Mouse (Mus musculus) heart, postnatal 10 days (tissue): ENCODE results near the gene Ormdl1. TPM values are rescaled to one million over a fixed set of nuclear protein-coding genes. Genes with fewer than 3 reads are reported as not detected.
"Not testable (repeated sequence)": the region's sequence is repeated elsewhere in the genome, so short reads cannot be mapped to it uniquely, and the experiment has no call there.

ENCODE experiments used
- DNase-seq, 2 experiments: peaks; one replicate each; pipeline ENCODE4 v3.0.0; 2021
- intact Hi-C: fragments of 180-260 bp; cut with DNase I; formaldehyde crosslinking; loops from one replicate; pipeline ENCODE4 v1.15.1; 2025
- total RNA-seq, 2 experiments: library from RNA; stranded (reverse); gene quantifications; 2 replicates each; pipeline ENCODE4 v1.2.3; 2021

Gene Ormdl1
- total RNA-seq: 1 to 10 TPM; 6.1 to 7.9 TPM

GRCm38 (mm10) chr1:53296581-53297383 lies at the start of gene Ormdl1, which contains the start of the genes Pms1 and Gm28778:
TSS of gene Ormdl1 (plus strand) at chr1:53297095.
TSS of gene Pms1 (minus strand) at chr1:53297018.
TSS of gene Gm28778 (plus strand) at chr1:53297111.
- intact Hi-C loops: loop anchor here (1.0 to 10.0 kb wide), 2 partner anchors 17 to 452 kb away; partner anchors contain the start of genes Hibch and Osgepl1
- peak; percentile 97 for DNase-seq

DNA sequence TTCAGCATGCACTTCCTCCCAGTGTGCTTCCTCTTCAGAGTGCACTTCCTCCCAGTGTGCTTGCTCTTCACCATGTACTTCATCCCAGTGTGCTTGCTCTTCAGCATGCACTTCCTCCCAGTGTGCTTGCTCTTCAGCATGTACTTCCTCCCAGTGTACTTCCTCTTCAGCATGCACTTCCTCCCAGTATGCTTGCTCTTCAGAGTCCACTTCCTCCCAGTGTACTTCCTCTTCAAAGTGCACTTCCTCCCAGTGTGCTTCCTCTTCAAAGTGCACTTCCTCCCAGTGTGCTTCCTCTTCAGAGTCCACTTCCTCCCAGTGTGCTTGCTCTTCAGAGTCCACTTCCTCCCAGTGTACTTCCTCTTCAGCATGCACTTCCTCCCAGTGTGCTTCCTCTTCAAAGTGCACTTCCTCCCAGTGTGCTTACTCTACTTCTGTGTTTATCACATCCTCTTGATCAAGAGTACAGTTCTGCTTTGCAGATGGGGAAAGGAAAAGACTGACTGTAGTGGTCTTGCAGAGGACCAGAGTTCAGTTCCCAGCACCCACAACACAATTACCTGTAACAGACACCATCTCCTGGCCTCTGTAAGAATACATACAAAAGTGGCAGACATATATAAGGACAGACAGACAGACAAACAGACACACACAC lies 31.8 kb upstream of the Ormdl1 start:
- intact Hi-C loops, DNase-seq: not testable (repeated sequence)

DNA sequence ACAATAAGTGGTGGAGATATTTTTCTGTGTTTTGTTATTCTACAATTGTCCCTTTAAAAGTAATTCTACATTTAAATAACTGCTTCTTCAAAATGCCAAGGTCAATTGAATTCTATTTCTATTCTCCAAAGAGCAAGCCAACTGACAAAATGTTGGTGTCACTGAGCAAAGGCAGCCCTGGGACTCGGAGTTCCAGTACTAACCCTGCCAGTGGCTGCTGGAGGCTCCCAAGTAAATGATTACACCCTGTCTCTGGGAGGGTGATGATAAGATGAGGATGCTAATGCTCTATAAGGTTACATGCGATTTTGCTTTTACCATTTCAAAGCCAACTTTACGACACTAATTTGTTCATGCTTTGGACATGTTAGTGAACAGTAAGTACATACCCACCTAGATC lies 27.0 kb upstream of the Ormdl1 start:
- DNase-seq: peak; percentile 15 to 19
- intact Hi-C loops: no loop called here

GRCm38 (mm10) chr1:53272646-53273045 lies 24.2 kb upstream of the Ormdl1 start:
- DNase-seq: peak; percentile 38 to 55

DNA sequence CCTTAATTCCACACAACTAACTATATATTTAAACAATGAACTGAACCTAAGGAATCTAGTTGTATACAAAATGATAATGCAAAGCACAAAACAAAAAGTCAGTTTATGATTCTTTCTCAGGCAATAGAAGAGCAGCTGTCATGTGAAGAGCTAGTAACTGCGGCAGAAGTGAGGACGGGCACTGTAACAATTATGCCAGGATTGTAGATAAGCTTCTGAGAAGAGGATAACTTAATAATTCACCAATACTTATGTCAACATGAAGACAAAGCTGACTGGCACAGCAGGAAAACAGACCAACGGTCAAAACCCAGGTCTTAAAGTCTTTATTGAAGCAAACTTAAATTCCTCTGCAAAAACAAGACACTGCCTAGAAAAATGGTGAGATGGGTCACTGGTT lies 5.7 kb upstream of the Ormdl1 start:
- DNase-seq: no peak
- intact Hi-C loops: loop anchor here (10.0 kb wide), 1 partner anchor 446 kb away; the partner anchor contains the start of gene Hibch

More at GRCm38 (mm10) chr1:53272646-53273045, 24.2 kb upstream of the Ormdl1 start:
- intact Hi-C loops: loop anchor here (1.0 kb wide), 1 partner anchor 219 kb away; no protein-coding TSS in a partner anchor

DNA sequence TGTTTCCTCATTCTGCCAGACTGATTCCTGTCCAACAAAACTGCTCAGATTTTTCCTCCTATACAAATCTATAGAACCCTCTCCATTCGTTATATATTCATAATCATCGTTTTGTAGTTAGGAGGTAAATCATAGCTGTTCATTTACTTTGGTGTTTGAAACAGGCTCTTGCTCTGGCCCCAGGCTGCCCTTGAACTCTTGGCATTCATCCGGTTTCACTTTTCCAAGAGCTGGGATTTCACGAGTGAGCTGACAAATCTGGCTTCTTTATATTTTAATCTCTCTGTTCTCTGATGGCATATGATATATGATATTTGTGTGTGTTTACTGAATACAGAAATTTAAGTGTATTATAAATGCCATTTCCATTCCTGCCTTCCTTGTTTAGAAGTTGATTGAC lies 3.6 kb downstream of the Ormdl1 start:
- DNase-seq: no peak
- intact Hi-C loops: no loop called here

DNA sequence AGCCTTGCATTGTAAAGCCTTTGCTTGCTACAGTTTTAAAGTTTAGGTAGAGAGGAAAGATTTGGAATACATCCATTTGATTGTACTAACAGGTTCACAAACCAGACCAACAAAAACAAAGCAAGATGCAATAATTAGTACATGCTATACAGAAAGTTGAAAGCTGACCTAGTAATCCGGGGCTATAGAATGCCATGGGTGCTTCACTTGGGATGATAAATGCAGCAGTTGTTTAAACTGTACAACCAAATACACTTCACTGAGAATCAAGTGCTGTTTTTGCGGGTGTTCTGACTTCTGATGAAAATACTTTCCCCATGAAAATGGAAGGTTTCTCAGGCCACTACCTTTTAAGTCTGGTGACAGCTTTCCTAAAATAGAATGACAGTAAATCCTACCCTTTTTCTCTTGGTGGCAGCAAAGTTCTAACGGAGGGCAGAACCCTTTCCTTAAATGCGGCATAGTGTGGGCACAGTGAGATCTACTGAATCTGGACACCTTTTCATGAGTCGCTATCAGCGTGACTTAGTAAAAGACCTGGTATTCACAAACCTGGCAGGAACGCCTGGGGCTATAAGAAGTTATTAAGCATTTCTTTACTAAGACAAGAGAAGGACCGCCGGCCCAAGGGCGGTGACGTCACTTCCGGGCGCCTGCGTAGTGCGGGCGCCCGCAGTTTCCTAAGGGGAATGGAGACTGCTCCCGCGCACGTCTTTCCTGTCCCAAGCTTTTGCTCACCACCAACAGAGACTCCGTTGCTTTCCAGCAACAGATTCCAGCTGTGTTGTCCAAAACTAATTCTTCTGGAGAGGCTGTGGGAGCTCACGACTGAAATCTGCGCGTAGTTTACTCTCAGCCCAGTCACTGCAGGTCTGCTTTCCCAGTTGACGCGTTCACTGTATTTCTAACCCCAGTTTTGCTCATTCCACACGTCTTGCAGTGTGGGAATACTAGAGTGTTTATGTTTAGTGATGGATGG lies 16.4 kb downstream of the Ormdl1 start, which contains the start of gene Osgepl1:
Osgepl1 (plus strand) TSS at position 636 of the 979 bp plus-strand sequence.
- intact Hi-C loops: loop anchor here (1.0 kb wide), 2 partner anchors 16 to 39 kb away; partner anchors contain the start of genes Asdurf, Asnsd1, Gm28551 and Gm28778
- DNase-seq: peak; percentile 89 to 90

- intact Hi-C loops: no loop called here
- DNase-seq: no peak
These were observed 24.9 kb downstream of the Ormdl1 start for GRCm38 (mm10) chr1:53321662-53322344.

DNA sequence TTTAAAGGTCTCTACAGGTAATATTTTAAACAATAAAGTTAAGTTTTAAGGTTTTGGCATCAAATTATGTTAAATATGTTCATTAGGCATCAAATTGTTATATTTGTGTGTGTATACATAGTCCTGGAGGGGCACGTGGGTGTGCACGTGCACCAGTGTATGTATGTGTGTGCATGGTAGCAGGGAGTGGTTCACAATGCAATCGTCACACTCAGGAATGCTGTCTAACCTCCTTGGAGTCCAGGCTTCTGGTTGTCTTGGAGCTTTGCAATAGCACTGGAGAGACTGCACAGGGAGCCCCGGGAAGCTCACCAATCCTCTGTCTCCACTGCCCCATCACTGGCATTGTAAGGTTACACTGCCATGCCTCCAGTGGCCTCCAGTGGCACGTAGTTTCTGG lies 26.4 kb downstream of the Ormdl1 start:
- intact Hi-C loops: no loop called here
- DNase-seq: no peak

GRCm38 (mm10) chr1:53324277-53324676 lies 27.4 kb downstream of the Ormdl1 start:
- intact Hi-C loops: no loop called here
- no peak for DNase-seq

DNA sequence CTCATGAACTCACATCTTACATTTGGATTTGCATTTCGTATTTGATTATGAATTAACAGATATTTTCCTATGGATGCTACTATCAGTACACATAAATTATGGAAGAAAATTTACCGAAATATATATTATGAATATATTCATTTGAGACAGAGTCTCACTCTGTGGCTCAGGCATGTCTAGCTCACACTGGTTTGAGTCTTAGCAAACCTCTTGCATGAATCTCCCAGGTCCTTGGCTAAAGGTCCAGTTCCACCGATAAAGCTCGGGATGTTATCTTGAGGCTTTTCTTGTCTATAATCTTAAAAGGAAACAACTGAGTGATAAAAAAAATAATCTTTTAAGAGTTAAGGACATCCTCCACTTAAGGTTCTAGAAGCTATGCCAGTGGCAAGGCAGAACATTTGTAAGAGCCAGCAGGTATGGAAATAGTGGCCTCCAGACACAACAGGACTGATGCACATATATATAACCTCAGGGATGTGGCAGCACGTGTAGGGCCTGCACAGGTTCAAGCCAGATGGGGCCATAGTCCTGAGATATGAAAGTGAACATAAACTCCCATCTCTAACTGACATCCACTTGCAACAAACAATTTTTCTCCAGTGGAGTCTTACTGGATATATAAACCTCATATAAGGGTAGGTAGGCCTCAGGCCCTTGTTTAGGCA lies 28.1 kb downstream of the Ormdl1 start:
- intact Hi-C loops: no loop called here
- DNase-seq: no peak

DNA sequence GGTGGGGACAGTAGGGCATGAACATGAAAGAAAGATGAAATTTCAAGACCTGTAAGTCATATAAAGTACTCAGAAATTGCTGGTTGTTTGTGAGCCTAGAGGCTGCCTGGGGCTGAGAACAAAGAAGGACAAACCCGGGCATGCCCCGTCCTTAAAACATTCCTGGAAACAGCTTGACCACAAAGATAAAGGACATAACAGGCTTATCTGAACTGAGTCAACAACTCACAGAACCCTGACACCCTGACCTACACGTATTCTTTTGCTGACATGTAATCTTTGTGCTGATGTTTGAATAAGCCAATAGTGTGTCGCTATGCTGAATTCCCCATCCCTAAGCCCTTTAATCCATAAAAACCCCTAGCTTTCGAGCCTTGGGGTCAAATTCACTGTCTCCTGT lies 36.6 kb downstream of the Ormdl1 start:
- intact Hi-C loops: not testable (repeated sequence)

DNA sequence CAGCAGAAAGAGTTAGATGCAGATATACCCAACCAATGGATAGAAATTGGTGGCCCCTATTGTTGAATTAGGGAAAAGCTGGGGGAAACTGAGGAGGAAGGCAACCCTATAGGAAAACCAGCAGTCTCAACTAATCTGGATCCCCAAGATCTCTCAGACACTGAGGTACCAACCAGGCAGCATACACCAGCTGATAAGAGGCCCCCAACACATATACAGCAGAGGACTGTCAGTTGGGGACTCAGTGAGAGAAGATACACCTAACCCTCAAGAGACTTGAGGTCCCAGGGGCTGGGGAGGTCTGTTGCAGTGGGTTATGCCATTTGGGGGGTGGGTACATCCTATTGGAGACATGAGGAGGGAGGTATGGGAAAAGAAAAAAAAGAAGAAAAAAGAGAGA lies 38.6 kb downstream of the Ormdl1 start:
- no peak for DNase-seq
- intact Hi-C loops: no loop called here

More for the DNA sequence above, 36.6 kb downstream of the Ormdl1 start:
- not testable (repeated sequence) for DNase-seq

DNA sequence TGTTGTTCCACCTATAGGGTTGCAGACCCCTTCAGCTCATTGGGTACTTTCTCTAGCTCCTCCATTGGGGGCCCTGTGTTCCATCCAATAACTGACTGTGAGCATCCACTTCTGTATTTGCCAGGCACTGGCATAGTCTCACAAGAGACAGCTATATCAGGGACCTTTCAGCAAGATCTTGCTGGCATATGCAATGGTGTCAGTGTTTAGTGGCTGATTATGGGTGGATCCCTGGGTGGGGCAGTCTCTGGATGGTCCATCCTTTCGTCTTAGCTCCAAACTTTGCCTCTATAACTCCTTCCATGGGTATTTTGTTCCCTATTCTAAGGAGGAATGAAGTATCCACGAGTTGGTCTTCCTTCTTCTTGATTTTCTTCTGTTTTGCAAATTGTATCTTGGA lies 40.5 kb downstream of the Ormdl1 start:
- intact Hi-C loops, DNase-seq: not testable (repeated sequence)

DNA sequence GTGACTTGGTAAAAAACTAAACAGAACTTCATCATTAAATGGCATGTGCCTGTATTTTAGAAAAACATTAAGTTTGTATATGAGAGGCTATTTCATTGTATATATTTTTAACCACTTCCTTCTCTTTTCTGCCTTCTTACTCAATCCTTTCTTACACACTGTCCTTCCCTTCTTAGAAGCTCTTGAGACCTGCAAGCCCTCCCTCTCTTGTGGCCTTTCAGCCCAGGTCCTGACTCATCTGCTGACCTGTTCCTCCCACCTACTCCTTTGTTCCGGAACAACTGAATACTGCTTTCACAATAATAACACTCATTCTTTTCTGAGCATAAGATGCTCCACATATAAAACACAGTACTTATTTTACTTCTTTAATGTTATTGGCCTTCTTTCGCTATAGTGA lies 44.2 kb downstream of the Ormdl1 start:
- no peak for DNase-seq
- intact Hi-C loops: no loop called here

GRCm38 (mm10) chr1:53352327-53353261 lies 55.7 kb downstream of the Ormdl1 start, which contains the start of the genes Asdurf, Gm28551 and Asnsd1:
TSS of gene Asdurf (minus strand) at chr1:53352619.
TSS of gene Gm28551 (minus strand) at chr1:53352667.
TSS of gene Asnsd1 (minus strand) at chr1:53352752.
- intact Hi-C loops: loop anchor here (1.0 kb wide), 2 partner anchors 39 to 299 kb away; partner anchors contain the start of gene Osgepl1
- DNase-seq: peak; percentile 98 to 99

GRCm38 (mm10) chr1:53358988-53359387 lies 62.1 kb downstream of the Ormdl1 start:
- no peak for DNase-seq
- intact Hi-C loops: no loop called here
